Mouse (Mus musculus): ENCODE results near the gene Rcan3.
A peak's percentile ranks its signal among the peaks of the same experiment; 100 is the strongest.

The Rcan3 gene

DNA sequence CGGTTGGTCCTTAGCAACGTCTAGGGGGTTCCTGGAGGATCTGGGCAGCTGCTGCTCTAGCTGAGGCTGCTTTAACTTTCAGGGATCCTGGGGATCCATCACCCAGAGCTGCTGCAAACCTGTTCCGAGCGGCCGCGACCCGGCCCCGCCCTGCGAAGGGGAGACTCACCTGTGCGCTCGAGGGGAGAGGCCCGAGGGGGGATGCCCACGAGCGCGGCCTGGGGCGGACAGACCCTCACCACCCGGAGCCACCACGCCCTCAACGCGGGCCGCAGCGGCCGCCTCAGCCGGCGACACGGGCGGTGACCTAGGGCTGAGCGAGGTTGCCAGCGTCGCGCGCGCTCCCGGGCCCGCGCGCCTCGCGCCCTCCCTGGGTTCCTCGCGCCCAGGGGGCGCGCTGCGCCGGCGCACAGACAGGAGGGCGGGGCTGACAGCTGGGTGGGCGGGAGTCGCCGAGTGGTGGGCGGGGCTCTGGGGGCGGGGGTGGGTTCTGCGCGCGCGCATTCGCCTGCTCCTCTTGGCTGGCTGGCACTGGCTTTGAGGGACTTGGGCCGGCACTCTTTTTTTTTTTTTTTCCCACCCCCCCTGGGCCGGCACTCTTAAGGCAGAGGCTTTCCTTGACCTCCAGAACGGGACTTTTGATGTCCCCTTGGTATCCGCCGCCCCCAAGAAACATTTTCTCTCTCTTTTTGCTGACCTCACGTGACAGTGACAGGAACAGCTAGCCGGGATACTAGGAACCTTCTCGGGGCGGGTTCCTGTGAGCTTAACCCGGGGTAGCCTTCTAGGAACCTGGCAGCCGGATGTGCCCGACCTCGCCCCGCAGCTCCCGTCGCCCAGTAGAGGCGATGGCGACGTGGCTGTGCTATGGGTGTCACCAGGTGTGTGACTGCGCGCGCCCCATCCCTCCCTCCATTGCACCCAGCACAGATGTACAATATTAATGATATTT lies at the start of gene Rcan3:
Gene Rcan3 (minus strand): TSS at position 411 of the 952 bp plus-strand sequence.
- DNase-seq (ENCODE audit: low spot score) = peak; percentile 84

DNA sequence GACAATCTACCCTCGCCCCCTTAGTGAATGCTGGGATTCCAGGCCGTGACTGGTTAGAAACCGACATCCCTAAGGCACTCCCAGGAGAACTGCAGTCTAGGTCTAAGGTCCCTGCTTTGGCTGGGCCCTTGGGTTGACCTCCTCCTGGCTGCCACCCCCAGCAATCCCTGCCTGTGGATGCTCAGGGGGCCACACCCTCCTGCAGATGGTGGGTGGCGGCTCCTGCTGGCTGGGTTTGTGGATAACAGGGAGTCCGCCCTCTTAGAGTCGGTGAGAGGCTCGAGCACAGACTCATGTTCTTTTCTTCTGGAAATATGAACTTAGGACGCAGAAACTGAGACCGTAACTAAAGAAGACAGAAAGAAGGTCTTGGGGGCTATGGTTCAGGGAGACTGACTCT lies 46.7 kb upstream of the Rcan3 start:
- peak; percentile 47 for DNase-seq (ENCODE audit: low spot score)

DNA sequence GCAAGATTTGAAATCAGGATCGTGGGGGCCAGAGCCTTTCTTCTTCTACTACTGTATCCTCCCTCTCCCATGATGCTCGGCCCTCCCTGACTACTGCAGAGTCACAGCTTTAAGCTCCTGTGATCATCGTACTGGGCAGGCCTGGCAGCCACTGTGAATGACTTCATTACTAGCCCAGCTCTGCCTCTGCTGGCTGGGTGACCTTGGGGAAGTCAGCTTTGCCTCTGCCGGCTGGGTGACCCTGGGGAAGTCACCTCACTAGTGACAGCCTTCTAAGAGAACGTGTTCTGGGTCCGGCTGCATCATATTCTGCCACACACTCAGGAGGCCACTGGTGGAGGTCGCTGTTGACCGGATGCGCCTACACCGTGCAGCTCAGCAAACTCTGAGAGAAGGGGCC lies 44.2 kb upstream of the Rcan3 start:
- no peak for DNase-seq (ENCODE audit: low spot score)

DNA sequence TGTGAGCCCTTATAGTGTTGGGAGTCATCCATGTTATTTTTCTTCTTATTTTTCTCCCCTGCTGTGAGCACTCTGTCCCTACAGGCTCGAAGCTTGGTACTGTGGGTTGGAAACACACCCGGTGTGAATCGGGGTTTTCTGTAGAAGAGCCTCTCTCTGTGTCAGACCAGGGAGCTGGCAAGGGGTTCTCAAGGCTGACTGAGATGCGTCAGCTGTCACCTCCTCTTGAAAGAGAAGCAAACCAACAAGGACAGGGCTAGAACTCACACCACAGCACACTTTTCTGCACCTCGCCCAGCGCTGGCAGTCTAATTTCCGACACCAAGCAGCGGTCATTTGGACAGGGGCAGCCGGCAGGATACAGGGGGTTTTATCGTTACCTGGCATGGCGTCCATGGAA lies 29.8 kb upstream of the Rcan3 start:
- DNase-seq (ENCODE audit: low spot score) = no peak

DNA sequence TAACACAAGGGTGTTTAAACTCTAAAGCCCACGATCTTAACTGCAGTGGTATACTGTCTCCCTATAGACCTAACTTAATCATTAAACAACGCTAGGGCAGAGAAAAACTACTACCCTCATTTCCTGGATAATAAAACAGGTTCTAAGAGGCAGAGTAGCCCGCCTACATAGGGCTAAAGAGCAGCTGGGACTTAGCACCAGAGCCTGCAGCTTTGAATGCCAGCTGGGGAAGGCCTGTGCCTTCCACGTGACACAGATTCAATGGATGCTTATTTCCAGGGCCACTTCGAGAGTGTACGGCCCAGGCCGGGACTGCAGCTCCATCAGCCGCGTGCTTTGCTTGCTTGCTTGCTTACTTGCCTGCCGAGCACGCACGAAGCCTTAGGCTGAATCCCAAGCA lies 19.9 kb upstream of the Rcan3 start:
- DNase-seq (ENCODE audit: low spot score) = no peak

DNA sequence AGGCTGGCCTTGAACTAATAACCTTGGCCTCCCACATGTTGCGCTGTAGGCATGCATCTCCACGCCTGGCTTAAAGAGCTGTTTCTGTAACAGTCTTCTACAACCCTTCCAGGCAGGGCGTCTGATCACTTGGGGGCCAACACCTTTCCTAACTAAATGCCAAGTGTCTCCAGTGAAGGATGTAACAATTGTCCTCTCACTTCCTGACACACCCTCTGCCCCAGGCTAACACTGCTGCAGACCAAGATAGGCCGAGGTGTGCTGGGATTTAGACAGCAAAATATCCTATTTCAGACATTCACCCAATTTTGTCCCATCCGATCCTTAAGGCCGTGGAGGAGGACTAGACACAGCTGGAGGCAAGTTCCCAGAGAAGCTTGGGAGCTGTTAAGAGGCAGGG lies 19.5 kb upstream of the Rcan3 start:
- DNase-seq (ENCODE audit: low spot score) = no peak

DNA sequence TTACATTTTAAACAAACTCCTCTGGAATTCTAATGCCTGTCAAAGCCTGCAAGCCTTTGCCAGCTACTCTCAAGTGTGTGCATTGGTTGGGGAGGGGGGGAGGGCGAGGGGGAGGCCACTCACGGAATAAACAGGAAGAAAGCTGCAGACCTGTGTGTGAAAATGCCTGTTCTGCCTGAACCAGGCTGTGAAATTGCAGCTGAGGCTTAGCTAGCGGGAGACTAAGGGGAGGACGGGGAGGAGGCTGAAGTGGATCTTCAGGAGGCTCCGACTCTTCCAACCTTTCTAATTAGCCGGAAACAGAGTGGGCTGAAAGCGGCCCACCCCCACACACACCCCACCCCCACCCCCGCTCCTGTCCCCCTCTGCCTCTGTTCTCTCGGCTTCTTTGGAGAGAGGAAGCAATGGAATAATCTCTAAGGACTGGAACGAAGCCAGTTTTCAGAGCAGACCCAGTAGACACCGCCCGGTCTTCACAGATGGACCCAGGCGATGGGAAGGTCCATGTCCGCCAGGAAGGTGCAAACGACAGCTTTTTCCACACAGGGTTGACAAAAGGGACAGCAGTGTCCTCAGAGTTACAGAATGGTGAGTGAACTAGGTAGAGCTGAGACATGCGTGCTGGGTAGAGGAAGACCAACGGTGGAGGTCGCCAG lies 17.8 kb upstream of the Rcan3 start:
- DNase-seq (ENCODE audit: low spot score) = no peak

DNA sequence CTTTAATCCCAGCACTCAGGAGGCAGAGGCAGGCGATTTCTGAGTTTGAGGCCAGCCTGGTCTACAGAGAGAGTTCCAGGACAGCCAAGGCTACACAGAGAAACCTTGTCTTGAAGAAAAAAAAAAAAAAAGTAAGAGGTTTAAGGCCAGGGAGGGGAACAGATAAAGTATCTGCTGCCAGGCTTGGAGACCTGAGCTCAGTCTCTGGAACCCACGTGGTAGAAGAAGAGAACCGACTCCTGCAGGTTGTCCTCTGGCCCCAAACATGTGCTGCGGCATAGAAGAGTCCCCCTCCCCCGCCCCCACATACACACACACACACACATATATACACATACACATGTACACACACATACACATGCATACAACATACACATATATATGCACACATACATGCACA lies 8.8 kb upstream of the Rcan3 start:
- DNase-seq (ENCODE audit: low spot score) = no peak

DNA sequence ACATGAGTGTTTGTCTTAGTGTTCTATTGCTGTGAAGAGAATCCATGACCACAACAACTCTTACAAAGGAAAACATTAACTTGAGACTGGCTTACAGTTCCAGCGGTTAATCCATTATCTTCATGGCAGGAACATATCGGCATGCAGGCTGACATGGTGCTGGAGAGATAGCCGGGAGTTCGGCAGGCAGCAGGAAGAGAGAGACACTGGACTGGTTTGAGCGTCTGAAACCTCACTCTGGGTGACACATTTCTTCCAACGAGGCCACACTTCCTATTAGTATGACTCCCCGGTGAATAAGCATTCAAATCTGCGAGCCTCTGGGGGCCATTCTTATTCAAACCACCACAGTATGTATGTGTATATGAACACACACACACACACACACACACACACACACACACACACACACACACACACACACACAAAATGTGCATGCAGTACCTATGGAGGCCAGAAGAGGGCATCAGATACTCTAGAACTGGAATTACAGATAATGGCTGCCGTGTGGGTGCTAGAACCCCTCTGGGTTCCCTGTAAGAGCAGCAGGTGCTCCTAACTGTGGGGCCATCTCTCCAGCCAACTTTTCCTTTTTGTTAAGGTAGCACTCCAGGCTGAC lies 6.4 kb upstream of the Rcan3 start:
- peak; percentile 79 for DNase-seq (ENCODE audit: low spot score)

DNA sequence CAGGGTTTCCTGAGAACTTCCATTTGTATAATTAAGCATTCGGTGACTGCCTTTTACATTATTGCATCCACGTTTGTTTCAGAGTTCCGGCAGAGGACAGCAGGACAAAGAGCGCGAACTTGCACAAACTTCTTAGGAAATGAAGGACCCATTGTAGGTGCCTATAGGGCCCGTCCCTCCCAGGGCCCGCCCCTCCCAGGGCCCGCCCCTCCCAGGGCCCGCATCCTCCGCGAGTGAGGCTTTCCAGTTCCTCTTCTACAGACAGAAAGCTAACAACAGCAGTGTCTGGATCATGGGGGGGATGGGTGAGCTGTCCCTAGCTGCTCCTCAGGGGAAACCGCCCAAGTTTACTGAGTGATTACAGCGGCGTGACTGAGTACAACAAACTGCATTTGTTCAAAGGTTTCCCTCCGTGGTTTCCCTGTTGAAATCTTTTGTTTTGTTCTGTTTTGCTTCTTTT lies 5.6 kb upstream of the Rcan3 start:
- DNase-seq (ENCODE audit: low spot score) = peak; percentile 91

DNA sequence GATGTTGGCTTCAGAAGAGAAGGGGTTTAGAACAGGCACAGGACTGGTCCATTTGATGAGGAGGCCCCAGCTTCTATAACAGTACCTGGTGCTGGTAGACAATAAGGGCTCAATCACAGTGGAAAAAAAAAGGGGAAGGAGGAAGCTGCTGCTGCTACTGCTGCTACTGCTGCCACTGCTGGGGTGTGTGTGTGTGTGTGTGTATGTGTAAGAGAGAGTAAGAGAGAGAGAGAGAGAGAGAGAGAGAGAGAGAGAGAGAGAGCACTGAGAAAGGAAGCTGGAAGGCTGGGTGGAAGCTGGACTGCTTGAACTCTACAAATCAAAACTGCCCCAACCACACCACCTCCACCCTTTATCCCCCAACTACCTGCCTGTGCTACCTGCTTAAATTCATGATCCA lies 4.3 kb upstream of the Rcan3 start:
- no peak for DNase-seq (ENCODE audit: low spot score)

DNA sequence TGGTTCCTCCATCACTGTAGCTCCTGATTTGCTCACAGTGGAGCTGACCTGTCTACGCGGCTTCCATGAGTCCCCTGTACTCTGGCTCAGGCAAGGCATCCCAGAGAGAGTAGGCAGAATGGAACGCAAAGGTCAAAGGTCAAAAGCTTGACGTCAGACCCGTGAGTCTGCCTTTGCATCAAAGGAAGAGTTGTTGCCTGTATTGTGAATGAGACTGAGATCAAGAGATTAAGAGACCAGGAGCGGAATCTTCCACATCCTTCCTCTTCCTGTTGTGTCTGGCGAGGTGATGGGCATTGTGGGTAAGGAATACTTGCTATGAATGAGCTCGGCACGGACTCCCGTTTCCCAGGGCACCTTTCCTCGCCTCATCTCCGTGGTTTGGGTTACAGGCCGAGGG lies 2.6 kb upstream of the Rcan3 start:
- no peak for DNase-seq (ENCODE audit: low spot score)

DNA sequence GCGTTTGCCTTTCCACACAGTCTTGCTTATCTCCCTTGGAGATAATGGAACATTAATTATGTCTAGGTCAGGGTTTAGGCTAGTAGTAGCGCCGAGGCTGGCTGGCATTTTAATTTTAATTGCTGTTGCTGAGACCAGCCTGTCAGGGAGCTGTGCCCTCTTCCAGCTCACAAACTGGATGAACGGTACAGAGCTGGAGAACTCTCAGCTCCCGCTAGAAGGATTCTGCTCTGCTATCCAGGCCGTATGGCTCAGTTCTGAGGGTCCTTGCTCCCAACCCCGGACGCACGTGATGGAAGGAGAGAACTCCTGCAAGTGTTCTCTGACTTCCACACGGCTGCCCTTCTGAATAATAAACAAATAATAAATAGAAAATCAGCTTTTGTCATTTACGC lies 739 bp upstream of the Rcan3 start:
- DNase-seq (ENCODE audit: low spot score) = no peak

DNA sequence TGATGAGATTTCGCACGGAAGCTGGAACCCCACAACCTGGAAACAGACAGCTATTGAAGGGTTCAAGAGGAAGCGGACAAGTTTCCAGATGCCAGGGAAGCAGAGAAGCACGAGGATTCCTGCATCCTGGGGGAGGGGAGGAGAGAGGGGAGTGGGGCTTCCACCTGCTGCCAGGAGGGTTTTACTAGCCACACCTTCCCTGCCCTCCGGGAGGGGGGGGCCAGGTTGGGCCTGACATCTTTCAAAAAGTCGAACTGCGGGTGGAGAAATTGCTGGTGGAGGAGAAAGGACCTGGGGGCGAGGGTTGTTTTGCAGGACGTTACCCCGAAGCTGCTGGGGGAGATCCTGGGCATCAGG lies 589 bp downstream of the Rcan3 start:
- no peak for DNase-seq (ENCODE audit: low spot score)

DNA sequence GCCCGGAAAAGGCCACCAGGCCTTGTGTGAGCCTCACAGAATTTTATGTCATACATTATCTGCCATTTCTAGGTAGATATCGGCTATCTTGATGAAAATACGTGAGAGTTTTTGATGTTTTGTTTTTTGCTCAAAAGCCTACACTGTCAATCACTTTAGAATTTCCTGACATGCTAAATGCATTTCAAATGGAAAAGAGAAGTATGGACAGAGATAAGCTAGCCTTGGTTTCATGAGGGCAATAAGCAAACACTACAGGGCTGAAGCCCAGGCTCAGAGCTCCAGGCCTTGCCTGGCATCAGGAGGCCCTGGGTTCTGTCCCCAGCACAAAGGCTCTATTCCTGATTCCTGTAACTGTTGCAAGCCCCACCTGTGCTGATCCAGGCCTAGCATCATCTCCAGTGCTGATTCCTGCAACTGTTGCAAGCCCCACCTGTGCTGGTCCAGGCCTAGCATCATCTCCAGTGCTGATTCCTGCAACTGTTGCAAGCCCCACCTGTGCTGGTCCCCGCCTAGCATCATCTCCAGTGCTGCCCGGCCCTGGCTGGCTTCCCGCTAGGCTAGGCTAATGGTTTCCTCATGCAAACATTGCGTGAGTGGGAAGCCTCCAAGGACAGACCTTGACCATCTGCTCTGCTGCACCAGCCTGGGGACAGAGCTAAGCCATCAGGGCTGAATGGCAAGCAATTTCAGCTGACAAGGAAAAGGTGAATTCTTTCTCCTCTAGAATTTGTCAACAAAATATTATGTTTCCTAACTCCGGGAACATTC lies 3.5 kb downstream of the Rcan3 start:
- no peak for DNase-seq (ENCODE audit: low spot score)

DNA sequence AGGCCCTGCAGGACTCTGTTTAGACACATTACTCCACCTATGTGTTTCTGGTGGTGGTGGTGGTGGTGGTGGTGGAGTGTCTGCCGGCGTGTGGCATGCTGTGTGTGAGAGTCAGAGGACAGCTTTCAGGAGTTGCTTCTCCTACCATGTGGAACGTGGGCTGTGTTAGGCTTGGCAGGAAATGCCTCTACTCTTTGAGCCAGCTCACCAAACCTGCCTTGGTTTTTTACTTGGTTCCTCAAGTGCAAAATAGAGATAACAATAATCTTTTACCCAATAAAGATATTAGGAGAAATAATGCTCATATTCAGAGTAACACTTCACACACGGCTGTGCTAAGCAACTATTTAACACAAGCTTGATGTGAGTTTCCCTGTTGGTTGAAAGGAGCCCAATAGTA lies 4.3 kb downstream of the Rcan3 start:
- no peak for DNase-seq (ENCODE audit: low spot score)

DNA sequence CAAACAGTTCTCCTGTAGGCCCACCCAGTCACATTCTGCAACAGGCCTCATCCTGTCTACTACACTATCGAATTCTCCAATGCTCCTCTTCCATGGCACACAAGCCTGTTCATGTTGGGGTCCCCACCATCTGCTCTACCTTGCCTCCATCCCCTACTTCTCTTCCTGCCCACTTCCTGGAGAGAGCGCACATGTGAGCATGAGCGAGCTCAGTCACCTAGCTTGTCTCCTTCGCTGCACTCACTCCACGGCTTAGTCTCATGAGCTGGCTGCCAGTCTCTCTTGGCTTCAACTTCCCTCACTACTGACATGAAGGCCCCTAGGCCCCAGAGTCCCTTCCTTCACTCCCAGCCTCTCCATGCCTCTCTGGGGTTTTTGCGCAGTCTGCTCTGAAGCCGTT lies 7.1 kb downstream of the Rcan3 start:
- DNase-seq (ENCODE audit: low spot score) = no peak

DNA sequence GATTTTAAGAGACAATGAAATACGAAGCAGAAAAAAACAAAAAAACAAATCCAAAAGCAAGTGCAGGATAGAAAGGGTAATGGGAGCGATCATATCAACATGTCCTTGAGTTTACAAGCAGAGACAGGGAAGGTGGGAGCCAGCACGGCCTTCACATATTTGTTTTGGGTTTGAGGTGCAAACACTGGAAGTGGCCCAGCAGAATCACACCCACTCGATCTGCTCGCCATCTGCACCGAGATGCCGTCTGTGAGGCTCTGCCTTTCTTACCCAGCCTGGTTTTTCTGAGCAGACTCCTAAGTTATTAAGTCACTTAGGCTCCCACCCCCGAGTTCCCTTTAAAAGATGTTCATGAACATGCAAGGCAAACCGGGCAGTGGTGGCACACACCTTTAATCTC lies 8.0 kb downstream of the Rcan3 start:
- no peak for DNase-seq (ENCODE audit: low spot score)

DNA sequence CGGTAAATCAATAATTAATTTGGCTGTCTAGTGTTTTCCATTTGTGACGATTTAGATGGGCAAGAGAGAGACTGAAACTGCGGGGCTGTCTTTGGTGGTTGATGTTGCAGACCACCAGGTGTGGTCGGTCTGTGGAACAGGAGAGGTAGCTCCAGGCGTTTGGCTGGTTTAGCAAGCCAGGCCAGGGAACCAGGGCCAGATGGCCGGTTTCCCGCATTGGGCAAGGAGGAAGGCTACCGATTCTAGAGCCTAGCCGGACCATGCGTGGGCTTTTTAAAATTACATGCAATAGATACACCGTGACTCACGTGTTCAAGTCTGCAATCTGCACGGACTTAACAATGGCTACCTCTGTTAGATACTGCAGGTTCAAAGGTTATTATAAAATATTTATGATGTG lies 12.7 kb downstream of the Rcan3 start:
- DNase-seq (ENCODE audit: low spot score) = no peak

DNA sequence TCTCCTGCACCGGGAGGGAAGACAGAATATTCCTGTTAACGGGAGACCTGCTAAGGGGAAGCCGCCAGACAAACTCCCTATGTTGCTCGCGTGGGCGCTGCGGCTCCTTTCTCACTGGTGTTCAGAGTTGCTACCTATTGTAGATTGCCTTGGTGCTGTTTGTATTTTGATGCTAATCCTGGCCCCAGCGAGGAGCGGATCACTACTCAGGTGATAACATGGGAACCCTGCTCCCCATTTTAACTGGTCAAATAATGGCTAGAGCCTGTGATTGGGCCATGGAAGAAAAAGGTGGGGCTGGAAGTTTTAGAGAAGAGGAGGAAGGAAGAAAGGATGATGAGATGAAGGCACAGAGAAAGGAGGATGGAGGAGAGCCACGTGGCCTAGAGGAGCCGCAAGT lies 13.2 kb downstream of the Rcan3 start:
- DNase-seq (ENCODE audit: low spot score) = no peak

DNA sequence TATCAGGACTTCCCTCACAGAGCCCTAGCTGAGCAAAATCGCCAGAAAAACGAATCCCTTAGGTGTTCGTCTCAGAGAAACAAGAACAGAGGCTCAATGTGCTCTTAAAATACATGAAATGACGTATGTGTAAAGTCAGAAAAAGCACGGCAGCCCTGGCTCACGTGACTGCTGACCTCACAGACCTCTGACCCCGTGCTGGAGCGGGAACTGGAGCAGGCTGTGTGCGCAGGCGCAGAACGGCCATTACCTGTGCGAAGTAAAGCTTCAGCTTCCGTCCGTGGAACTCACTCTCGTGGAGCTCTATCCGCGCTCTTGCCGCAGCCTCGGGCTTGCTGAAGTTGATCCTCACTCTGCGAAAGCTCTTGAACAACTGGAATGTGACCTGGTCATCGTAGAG lies 13.7 kb downstream of the Rcan3 start:
- DNase-seq (ENCODE audit: low spot score) = no peak

DNA sequence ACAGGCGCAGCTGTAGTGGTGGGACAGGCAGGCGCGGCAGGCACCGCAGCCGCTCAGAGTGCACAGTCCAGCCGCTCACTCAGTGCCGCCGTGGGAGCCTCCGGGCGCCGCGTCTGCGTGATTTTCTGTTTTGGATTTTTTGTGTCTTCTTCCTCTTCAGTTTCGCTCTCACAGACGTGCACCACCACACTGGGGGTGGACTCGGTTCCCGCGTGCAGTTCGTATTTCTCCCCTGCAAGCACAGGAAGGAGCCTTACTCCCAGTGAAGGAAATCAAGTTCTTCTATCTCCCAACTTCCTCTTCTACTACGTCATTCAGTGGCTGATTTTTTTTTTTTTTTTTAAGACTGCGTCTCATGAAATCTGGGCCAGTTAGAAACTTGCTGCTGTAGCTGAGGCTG lies 17.3 kb downstream of the Rcan3 start:
- no peak for DNase-seq (ENCODE audit: low spot score)

All from c-Kit-positive CD71-positive TER-119-positive erythroid progenitor cells, embryonic 14.5 days (primary cell).